Mouse (Mus musculus): ENCODE results near the gene Sapcd2. TPM values are rescaled to one million over a fixed set of nuclear protein-coding genes. Genes with fewer than 3 reads are reported as not detected.

The Sapcd2 gene
- polyA plus RNA-seq, 1 experiment from 2014 or later: 17.2 TPM

DNA sequence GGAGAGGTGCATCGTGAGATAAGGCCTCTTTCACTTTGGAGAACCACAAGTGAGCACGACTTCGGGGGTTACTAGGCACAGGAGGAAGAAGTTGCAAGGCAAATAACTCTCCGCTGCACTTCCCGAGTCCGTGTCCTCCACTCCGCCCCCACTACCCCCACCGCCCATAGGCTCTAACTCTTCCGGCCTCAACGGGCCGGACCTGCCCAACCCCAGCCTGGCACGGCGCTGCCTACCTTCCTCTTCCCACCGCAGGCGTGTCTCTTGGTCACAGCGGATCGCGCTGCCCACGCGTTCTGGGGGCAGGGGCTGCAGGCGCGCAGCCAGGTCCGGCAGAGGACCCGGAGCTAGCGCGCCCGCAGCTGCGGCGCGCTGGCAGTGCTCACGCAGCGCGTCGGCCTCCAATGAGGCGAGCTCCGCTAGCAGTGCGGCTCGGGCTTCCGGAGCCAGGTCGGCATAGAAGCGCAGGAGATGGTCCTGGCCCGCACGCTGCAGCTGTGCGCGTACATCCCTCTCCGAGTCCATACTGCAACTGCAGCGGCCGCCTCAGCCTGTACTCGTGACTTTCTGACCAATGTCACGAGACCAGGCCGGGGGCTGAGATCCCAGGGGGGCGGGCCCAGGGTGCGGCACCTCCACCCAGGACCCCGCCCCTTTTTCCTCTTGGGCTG is 6.9 kb upstream of the Sapcd2 start, which contains the start of gene Uap1l1:
TSS of gene Uap1l1 (minus strand) at position 592 of the 671 bp plus-strand sequence.
- Histone ChIP-seq H3K4me3 (ENCODE audit: low read length) (peak within 1 kb of the TSS; percentile 53), H3K36me3 (ENCODE audit: control insufficient read depth, insufficient read depth, low read length) (no peaks in the 10 kb centered on the region), H3K4me2 (ENCODE audit: low read length) (peak within 1 kb of the TSS; percentile 98), H3K27ac (ENCODE audit: low read depth, low read length) (no peak within 1 kb of the TSS), H3K9me3 (ENCODE audit: control insufficient read depth, low read length) (no peaks in the 10 kb centered on the region), H3K27me3 (replicated peaks; ENCODE audit: control insufficient read depth, insufficient read depth, low read length) (peaks cover 18% of the 10 kb centered on the region), H3K9ac (ENCODE audit: low read depth, low read length) (peak within 1 kb of the TSS; percentile 78), H3K4me1 (ENCODE audit: control insufficient read depth, insufficient read depth, low read depth, low read length) (peaks cover 3% of the 10 kb centered on the region)
- 0% methylated on average over 53 of the region's 54 CpGs for WGBS
- peak; percentile 83 for ATAC-seq

DNA sequence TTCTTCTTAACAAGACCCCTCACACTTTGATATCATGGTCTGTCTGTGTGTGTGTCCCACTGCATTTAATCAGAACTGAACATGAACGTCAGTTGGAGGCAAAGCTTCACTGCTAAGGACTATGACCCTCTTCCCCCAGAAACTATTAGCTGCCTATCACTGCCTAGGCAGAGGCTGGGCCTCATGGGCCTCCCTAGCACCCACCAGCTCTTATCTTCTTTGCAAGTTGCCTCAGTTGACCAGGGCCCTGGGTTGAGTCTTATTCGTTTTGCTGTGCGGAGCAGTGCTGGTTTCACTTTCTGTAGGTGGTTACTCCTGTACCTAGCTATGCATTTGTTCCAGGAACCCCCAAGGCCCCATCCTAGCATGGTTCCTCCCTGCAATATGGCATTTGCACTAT is 2.1 kb upstream of the Sapcd2 start:
- Histone ChIP-seq H3K4me2 (ENCODE audit: low read length) (no peak overlapping the region), H3K27me3 (replicated peaks; ENCODE audit: control insufficient read depth, insufficient read depth, low read length) (peaks cover 8% of the 10 kb centered on the region), H3K27ac (ENCODE audit: low read depth, low read length) (no peak overlapping the region), H3K36me3 (ENCODE audit: control insufficient read depth, insufficient read depth, low read length) (no peaks in the 10 kb centered on the region), H3K9me3 (ENCODE audit: control insufficient read depth, low read length) (no peaks in the 10 kb centered on the region), H3K4me3 (ENCODE audit: low read length) (no peak overlapping the region), H3K4me1 (ENCODE audit: control insufficient read depth, insufficient read depth, low read depth, low read length) (peaks cover 15% of the 10 kb centered on the region), H3K9ac (ENCODE audit: low read depth, low read length) (no peak overlapping the region)
- 89% methylated on average over 3 of the region's 3 CpGs for WGBS
- ATAC-seq: no peak

DNA sequence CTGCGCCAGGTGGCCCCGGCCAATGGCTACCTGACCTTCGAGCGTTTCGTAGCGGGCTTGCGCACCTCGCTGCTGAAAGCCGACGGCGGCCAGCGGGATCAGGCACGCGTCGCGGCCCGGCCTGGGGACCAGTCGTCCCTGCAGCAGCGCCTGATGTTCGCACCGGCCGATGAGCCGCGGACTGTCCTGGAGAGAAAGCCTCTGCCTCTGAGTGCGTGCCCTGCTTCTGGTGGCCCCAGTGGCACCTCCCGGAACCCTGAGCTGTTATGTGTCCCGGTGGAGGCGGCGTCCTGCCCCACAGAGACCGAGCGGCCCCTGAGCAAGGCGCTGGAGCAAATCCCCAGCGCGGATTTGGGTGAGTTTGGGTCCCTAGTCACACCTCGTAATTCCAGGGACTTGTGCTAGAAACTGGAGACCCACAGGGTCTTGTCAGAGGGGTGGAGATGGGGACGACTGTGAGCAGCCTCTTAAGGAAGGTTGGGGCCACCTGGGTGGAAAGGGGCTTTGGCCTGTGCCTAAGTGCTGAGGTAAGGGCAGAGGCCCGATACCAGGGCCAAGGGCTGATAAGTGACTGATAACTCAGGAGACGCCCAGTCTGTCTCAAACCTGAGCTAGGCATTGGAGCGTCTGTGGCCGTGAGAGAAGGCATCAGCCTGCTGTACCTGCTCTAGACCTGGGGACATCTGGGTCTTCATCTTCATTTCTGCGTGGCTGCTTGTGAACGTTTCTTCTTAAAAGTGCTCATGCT is 697 bp downstream of the Sapcd2 start:
- WGBS: 1% methylated on average over 42 of the region's 42 CpGs
- Histone ChIP-seq H3K9ac (ENCODE audit: low read depth, low read length) (peak overlapping the region; percentile 75), H3K27me3 (replicated peaks; ENCODE audit: control insufficient read depth, insufficient read depth, low read length) (peaks cover 5% of the 10 kb centered on the region; the same call in 1 of the 2 replicates), H3K27ac (ENCODE audit: low read depth, low read length) (no peak overlapping the region), H3K4me1 (ENCODE audit: control insufficient read depth, insufficient read depth, low read depth, low read length) (peaks cover 12% of the 10 kb centered on the region), H3K9me3 (ENCODE audit: control insufficient read depth, low read length) (no peaks in the 10 kb centered on the region), H3K4me3 (ENCODE audit: low read length) (peak overlapping the region; percentile 75), H3K36me3 (ENCODE audit: control insufficient read depth, insufficient read depth, low read length) (no peaks in the 10 kb centered on the region), H3K4me2 (ENCODE audit: low read length) (peak overlapping the region; percentile 97)
- no peak for ATAC-seq

DNA sequence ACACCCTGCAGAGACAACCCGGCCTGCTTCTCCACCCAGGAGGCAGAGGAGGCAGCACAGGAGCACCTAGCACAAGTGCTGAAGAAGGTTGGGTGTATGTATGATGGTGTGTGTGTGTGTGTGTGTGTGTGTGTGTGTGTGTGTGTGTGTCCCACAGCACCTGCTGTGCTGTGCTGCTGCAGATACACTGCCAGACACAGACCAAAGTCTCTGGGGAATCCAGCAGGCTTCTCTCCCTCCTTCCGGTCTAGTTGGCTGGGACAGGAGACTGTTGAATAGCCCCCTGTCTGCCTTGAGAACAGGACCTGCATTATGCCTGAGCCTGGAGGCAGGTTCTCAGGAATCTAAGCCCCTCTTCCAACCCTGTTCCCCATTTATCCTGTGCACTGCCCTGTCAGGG is 1.3 kb downstream of the Sapcd2 start:
- Histone ChIP-seq H3K27ac (ENCODE audit: low read depth, low read length) (no peak overlapping the region), H3K4me1 (ENCODE audit: control insufficient read depth, insufficient read depth, low read depth, low read length) (peaks cover 12% of the 10 kb centered on the region), H3K36me3 (ENCODE audit: control insufficient read depth, insufficient read depth, low read length) (no peaks in the 10 kb centered on the region), H3K9ac (ENCODE audit: low read depth, low read length) (no peak overlapping the region), H3K9me3 (ENCODE audit: control insufficient read depth, low read length) (no peaks in the 10 kb centered on the region), H3K4me3 (ENCODE audit: low read length) (peak overlapping the region; percentile 75), H3K27me3 (replicated peaks; ENCODE audit: control insufficient read depth, insufficient read depth, low read length) (peaks cover 5% of the 10 kb centered on the region; the same call in 1 of the 2 replicates), H3K4me2 (ENCODE audit: low read length) (peak overlapping the region; percentile 97)
- peak; percentile 9; the same call in 1 of the 2 replicates for ATAC-seq
- 21% methylated on average over 2 of the region's 2 CpGs for WGBS

DNA sequence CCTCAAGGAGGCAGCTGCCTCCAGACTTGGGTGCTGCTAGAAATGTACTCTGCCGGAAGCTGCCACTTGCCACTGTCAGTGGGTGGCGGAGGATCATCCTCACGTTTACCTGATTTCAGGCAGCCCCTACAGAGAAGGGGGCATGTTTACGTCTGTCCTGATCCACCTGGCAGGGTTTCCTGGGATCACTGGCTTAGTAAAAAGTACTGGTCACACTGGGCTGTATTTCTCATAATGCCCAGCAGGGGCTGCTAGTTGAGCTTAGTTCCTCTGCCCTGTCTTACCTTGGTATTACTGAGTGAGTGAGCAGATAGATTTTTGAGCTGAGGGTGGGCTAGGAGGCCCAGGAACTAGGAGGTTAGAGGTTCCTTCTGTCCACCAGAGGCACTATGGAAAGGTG is 4.5 kb downstream of the Sapcd2 start:
- ATAC-seq: peak; percentile 43
- H3K4me2 ChIP-seq (ENCODE audit: low read length): no peak overlapping the region
- no peaks in the 10 kb centered on the region for H3K9me3 ChIP-seq (ENCODE audit: control insufficient read depth, low read length)
- no peak overlapping the region for H3K9ac ChIP-seq (ENCODE audit: low read depth, low read length)
- peaks cover 5% of the 10 kb centered on the region; the same call in 1 of the 2 replicates for H3K27me3 ChIP-seq (replicated peaks; ENCODE audit: control insufficient read depth, insufficient read depth, low read length)
- H3K27ac ChIP-seq (ENCODE audit: low read depth, low read length): no peak overlapping the region
- H3K4me1 ChIP-seq (ENCODE audit: control insufficient read depth, insufficient read depth, low read depth, low read length): peaks cover 11% of the 10 kb centered on the region
- no peaks in the 10 kb centered on the region for H3K36me3 ChIP-seq (ENCODE audit: control insufficient read depth, insufficient read depth, low read length)
- no peak overlapping the region for H3K4me3 ChIP-seq (ENCODE audit: low read length)
- WGBS: 73% methylated on average over 4 of the region's 4 CpGs

DNA sequence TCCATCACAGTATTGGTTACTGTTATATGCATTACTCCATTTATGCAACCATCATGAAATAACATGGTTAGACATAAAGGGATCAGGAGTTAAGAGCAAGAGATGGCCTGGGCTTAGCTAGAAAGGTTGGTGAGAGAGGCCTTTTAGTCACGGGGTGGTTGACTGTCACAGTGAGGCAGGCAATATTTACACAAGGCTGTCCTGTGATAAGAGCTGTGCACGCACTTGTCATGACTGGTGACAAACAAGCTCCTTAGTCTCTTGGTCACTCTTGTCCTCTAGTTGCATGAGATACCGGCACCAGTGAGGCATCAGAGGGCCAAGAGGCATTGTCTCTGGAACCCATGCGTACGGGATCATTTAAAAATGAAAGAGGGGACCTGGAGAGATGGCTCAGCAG is 12.4 kb downstream of the Sapcd2 start:
- no peaks in the 10 kb centered on the region for H3K27me3 ChIP-seq (replicated peaks; ENCODE audit: control insufficient read depth, insufficient read depth, low read length)
- H3K36me3 ChIP-seq (ENCODE audit: control insufficient read depth, insufficient read depth, low read length): no peaks in the 10 kb centered on the region
- H3K4me1 ChIP-seq (ENCODE audit: control insufficient read depth, insufficient read depth, low read depth, low read length): no peaks in the 10 kb centered on the region
- no peak overlapping the region for H3K9ac ChIP-seq (ENCODE audit: low read depth, low read length)
- H3K27ac ChIP-seq (ENCODE audit: low read depth, low read length): no peak overlapping the region
- WGBS: 78% methylated on average over 5 of the region's 5 CpGs
- no peak for ATAC-seq
- no peak overlapping the region for H3K4me3 ChIP-seq (ENCODE audit: low read length)
- H3K4me2 ChIP-seq (ENCODE audit: low read length): no peak overlapping the region
- H3K9me3 ChIP-seq (ENCODE audit: control insufficient read depth, low read length): no peaks in the 10 kb centered on the region

DNA sequence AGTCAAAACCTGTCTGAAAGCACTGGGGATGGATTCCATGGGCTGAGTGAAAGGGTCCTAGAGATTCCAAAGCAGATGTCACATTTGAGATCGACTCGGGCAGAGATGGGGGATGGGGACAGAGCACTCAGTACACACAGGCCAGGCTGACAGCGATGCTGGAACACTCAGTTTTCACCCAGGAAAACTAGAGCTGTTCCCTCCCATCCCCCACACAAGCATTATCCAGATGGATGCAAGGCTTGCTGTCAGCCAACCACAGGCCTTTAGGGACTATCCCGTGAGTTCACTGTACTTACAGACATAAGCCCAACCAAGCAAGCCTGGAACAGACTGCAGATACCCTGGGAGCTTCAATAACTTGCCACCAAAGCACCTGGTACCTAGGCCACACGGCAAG is 19.1 kb downstream of the Sapcd2 start:
- H3K4me2 ChIP-seq (ENCODE audit: low read length): no peak overlapping the region
- ATAC-seq: no peak
- WGBS: 63% methylated on average over 5 of the region's 5 CpGs
- no peaks in the 10 kb centered on the region for H3K9me3 ChIP-seq (ENCODE audit: control insufficient read depth, low read length)
- H3K9ac ChIP-seq (ENCODE audit: low read depth, low read length): no peak overlapping the region
- no peaks in the 10 kb centered on the region for H3K36me3 ChIP-seq (ENCODE audit: control insufficient read depth, insufficient read depth, low read length)
- no peak overlapping the region for H3K27ac ChIP-seq (ENCODE audit: low read depth, low read length)
- H3K4me3 ChIP-seq (ENCODE audit: low read length): no peak overlapping the region
- peaks cover 14% of the 10 kb centered on the region for H3K27me3 ChIP-seq (replicated peaks; ENCODE audit: control insufficient read depth, insufficient read depth, low read length)
- peaks cover 15% of the 10 kb centered on the region for H3K4me1 ChIP-seq (ENCODE audit: control insufficient read depth, insufficient read depth, low read depth, low read length)

DNA sequence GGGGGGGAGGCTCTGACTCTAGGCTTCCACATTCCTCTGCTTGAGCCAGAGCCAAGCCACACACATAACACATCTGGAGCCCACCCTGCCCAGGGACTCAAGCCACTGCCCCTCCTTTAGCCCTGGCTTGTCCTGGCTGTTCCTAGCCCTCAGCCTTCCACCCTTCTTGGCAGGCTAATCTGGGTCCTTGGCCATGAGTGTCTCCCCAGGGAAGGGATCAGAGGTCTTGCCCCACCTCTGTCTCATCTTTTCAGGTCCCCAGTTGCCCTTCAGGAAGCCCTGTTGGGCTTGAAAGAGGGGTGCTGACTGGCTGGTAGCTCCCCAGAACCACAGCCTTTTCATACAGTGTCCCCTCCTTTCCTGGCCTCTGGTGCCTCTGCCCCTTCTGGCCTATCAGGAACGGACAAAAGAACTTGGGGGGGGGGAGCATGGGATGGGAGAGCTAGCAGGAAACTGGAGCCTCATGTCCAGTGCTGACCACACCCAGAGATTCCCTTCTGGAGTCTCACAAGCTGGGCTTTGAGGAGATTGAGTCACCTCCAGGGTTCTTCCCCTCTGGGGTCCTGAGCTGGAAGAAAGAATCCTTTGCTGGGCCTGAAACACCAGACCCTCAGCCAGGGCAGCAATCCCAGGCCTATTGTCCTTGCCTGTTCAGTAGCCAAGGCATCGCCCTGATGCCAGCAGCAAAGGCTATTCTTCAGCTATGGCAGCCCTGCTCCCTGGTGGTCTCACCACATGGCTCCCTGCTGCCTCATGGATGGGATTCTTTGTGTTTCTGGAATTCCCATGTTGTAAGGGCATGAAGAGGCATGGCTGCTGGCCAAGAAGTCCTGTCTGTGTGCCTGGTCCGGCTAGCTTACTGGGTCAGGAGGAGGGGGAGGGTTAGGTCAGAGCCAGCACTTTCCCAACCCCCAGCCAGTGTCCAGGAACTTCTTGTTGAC is 22.4 kb downstream of the Sapcd2 start:
- Histone ChIP-seq H3K36me3 (ENCODE audit: control insufficient read depth, insufficient read depth, low read length) (no peaks in the 10 kb centered on the region), H3K4me2 (ENCODE audit: low read length) (no peak overlapping the region), H3K4me3 (ENCODE audit: low read length) (no peak overlapping the region), H3K27me3 (replicated peaks; ENCODE audit: control insufficient read depth, insufficient read depth, low read length) (peaks cover 37% of the 10 kb centered on the region), H3K9ac (ENCODE audit: low read depth, low read length) (no peak overlapping the region), H3K4me1 (ENCODE audit: control insufficient read depth, insufficient read depth, low read depth, low read length) (peaks cover 16% of the 10 kb centered on the region), H3K9me3 (ENCODE audit: control insufficient read depth, low read length) (no peaks in the 10 kb centered on the region), H3K27ac (ENCODE audit: low read depth, low read length) (peak overlapping the region; percentile 30; the same call in 1 of the 2 replicates)
- ATAC-seq: peak; percentile 90
- WGBS: 13% methylated on average over 3 of the region's 3 CpGs

Data from hindbrain, embryonic 16.5 days (tissue).